Mouse (Mus musculus) forebrain, embryonic 11.5 days (tissue): ENCODE results near the gene Sco1. TPM values are rescaled to one million over a fixed set of nuclear protein-coding genes. Genes with fewer than 3 reads are reported as not detected.

Experiments used
- ATAC-seq: fragments of 200-750 bp; cut with Nextera tagmentation; replicated peaks from 2 replicates; pipeline ENCODE4 v1.8.0; 2017; ENCODE audit warnings: moderate TSS enrichment; ENCODE audit not compliant: low FRiP score
- DNase-seq: peaks from one replicate; pipeline ENCODE4 v3.0.0-alpha.2; 2017; ENCODE audit warnings: low spot score
- H3K27ac ChIP-seq: fragments of 300-500 bp; sonication (generic); 2 replicates; pipeline ENCODE4 v1.5.1; 2014; ENCODE audit warnings: low read depth, low read length
- H3K27me3 ChIP-seq: fragments of 300-500 bp; sonication (generic); 2 replicates; pipeline ENCODE4 v1.6.1; 2014; ENCODE audit warnings: mild to moderate bottlenecking, low read length, mixed read lengths; ENCODE audit not compliant: control insufficient read depth, insufficient read depth
- H3K36me3 ChIP-seq: fragments of 300-500 bp; sonication (generic); 2 replicates; pipeline ENCODE4 v1.6.1; 2014; ENCODE audit warnings: mild to moderate bottlenecking, low read length, moderate library complexity, mixed read lengths; ENCODE audit not compliant: control insufficient read depth, insufficient read depth
- H3K4me1 ChIP-seq: fragments of 300-500 bp; sonication (generic); replicated peaks from 2 replicates; pipeline ENCODE4 v1.6.1; 2014; ENCODE audit warnings: low read length, mixed read lengths; ENCODE audit not compliant: control insufficient read depth, insufficient read depth
- H3K4me2 ChIP-seq: fragments of 300-500 bp; sonication (generic); 2 replicates; pipeline ENCODE4 v1.6.1; 2014; ENCODE audit warnings: low read depth, mild to moderate bottlenecking, low read length, moderate library complexity, mixed read lengths; ENCODE audit not compliant: severe bottlenecking
- H3K4me3 ChIP-seq: fragments of 300-500 bp; sonication (generic); 2 replicates; pipeline ENCODE4 v1.5.1; 2014; ENCODE audit warnings: low read depth, low read length
- H3K9ac ChIP-seq: fragments of 300-500 bp; sonication (generic); 2 replicates; pipeline ENCODE4 v1.6.1; 2014; ENCODE audit warnings: low read length
- H3K9me3 ChIP-seq: fragments of 300-500 bp; sonication (generic); 2 replicates; pipeline ENCODE4 v1.6.1; 2016; ENCODE audit warnings: low read length, mixed read lengths; ENCODE audit not compliant: control insufficient read depth
- WGBS: fragments of 180-500 bp; shearing (Covaris S2); extraction: QIAGEN DNeasy Blood & Tissue Kit; methylation state at CpG from one replicate; pipeline ENCODE4 v1.1.7; 2014; 5-methylcytosine and 5-hydroxymethylcytosine counted together
- microRNA-seq: library from miRNA; unstranded; fragments of <30 nt; microRNA quantifications from one replicate; pipeline ENCODE4, GENCODE M21; 2016; ENCODE audit not compliant: insufficient number of aligned reads
- polyA plus RNA-seq: library from polyadenylated mRNA; unstranded; fragments of >200 nt; fragmentation: Nextera tagmentation; extraction: Ambion mirVana; gene quantifications from 2 replicates; pipeline ENCODE4 v1.2.1, GENCODE M21; 2014

The Sco1 gene
- polyA plus RNA-seq, 1 experiment from 2014 or later: 21.9 TPM

DNA sequence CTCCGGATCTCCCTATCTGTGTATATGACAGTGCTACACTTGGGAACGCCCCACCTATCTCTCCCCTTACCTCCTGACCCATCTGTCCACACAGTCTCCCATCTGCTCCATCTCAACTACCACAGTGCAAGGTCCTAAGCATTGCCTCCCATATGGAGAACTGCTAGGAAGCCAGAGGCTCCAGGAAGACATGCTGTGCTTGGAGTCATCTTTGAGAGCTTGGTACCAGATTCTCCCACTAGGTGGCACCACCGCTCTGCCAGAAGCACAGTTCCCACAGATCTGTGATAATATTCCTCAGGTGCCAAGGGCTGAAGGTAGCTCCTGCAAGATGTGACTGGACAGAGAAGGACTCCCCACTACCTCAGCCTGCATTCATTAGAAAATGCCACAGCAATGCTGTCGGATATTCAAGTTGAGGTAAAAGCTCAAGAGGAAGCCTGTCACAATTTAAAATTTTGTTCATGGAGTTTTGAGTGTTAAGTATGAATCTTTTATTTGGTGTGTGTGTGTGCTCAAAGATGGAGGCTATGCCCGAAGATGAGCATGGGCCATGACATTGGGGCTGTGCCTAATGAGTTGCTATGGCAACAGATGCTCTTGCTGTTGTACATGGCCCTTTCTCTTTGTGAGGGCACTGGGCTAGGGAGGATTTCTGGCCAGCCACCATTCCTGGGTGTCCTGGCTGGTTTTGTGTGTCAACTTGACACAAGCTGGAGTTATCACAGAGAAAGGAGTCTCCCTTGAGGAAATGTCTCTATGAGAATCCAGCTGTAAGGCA is 57.9 kb downstream of the Sco1 start:
- H3K4me1 ChIP-seq: no peaks in the 10 kb centered on the region
- ATAC-seq: no peak

GRCm38 (mm10) chr11:67112019-67112850 is 59.8 kb downstream of the Sco1 start:
- WGBS: 33% methylated on average over 11 of the region's 11 CpGs

More for the DNA sequence above, 57.9 kb downstream of the Sco1 start:
- no peaks in the 10 kb centered on the region for H3K27me3 ChIP-seq
- H3K36me3 ChIP-seq: no peaks in the 10 kb centered on the region
- H3K27ac ChIP-seq: no peak overlapping the region
- no peak overlapping the region for H3K9ac ChIP-seq
- H3K9me3 ChIP-seq: no peaks in the 10 kb centered on the region
- peak; percentile 84 for DNase-seq
- no peak overlapping the region for H3K4me2 ChIP-seq
- 36% methylated on average over 5 of the region's 5 CpGs for WGBS
- H3K4me3 ChIP-seq: no peak overlapping the region

DNA sequence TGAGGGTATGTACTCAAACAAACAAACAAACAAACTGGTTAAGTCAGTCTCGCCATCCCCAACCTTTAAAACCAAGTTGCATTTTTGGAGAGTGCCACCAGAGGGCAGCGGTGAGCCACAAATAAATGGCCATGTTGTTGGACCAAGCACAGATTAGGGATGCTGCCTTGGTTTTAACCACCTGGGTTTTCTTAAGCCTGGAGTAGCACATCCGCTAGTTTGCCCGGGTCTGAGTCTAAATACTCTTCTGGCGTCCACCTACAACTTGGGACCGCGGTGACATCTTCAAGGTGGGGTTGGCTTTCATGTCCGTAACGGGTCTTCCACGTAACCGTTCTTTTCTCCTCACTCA is 60.4 kb downstream of the Sco1 start:
- DNase-seq: peak; percentile 87
- WGBS: 42% methylated on average over 11 of the region's 11 CpGs
- H3K27ac ChIP-seq: no peak overlapping the region
- H3K4me1 ChIP-seq: no peaks in the 10 kb centered on the region
- H3K27me3 ChIP-seq: no peaks in the 10 kb centered on the region
- ATAC-seq: 0 out of 2 replicates have a peak, but pooled peaks have one; percentile 7
- no peak overlapping the region for H3K9ac ChIP-seq
- H3K9me3 ChIP-seq: no peaks in the 10 kb centered on the region
- no peak overlapping the region for H3K4me2 ChIP-seq
- H3K4me3 ChIP-seq: no peak overlapping the region
- H3K36me3 ChIP-seq: no peaks in the 10 kb centered on the region

More at GRCm38 (mm10) chr11:67112019-67112850, 59.8 kb downstream of the Sco1 start:
- H3K9ac ChIP-seq: no peak overlapping the region
- no peaks in the 10 kb centered on the region for H3K9me3 ChIP-seq
- DNase-seq: peak; percentile 82
- no peaks in the 10 kb centered on the region for H3K36me3 ChIP-seq
- no peak overlapping the region for H3K27ac ChIP-seq
- H3K4me2 ChIP-seq: no peak overlapping the region
- H3K27me3 ChIP-seq: no peaks in the 10 kb centered on the region
- no peaks in the 10 kb centered on the region for H3K4me1 ChIP-seq
- H3K4me3 ChIP-seq: no peak overlapping the region
- ATAC-seq: 0 out of 2 replicates have a peak, but pooled peaks have one; percentile 42

GRCm38 (mm10) chr11:67113381-67113780 is 60.9 kb downstream of the Sco1 start:
- WGBS: 92% methylated on average over 6 of the region's 6 CpGs
- Histone ChIP-seq H3K9me3 (no peaks in the 10 kb centered on the region), H3K4me3 (no peak overlapping the region), H3K27me3 (no peaks in the 10 kb centered on the region), H3K36me3 (no peaks in the 10 kb centered on the region), H3K27ac (no peak overlapping the region), H3K9ac (no peak overlapping the region), H3K4me2 (no peak overlapping the region), H3K4me1 (no peaks in the 10 kb centered on the region)
- DNase-seq (no peak), ATAC-seq (no peak)

DNA sequence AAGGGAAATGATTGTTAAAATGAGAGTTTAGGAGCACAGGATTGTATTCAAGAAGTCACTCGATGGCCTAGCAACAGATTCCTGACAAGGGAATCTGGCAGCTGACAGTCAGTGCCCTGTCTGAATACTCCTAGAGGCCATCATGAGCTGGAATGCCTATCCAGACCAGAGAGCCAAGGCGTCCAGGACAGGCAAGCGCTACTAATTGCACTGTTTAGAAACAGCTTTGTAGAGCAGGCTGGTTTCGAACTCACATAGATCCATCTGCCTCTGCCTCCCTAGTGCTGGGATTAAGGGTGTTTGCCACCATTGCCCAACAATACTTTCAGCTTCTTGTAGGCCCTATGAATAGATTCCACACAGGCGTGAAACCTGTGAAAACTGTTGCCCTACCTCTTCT is 61.8 kb downstream of the Sco1 start:
- no peak overlapping the region for H3K27ac ChIP-seq
- no peak overlapping the region for H3K4me2 ChIP-seq
- H3K4me1 ChIP-seq: no peaks in the 10 kb centered on the region
- H3K9ac ChIP-seq: no peak overlapping the region
- DNase-seq: no peak
- no peak overlapping the region for H3K4me3 ChIP-seq
- H3K9me3 ChIP-seq: no peaks in the 10 kb centered on the region
- 93% methylated on average over 5 of the region's 5 CpGs for WGBS
- no peaks in the 10 kb centered on the region for H3K27me3 ChIP-seq
- no peak for ATAC-seq
- H3K36me3 ChIP-seq: no peaks in the 10 kb centered on the region

GRCm38 (mm10) chr11:67114901-67115300 is 62.4 kb downstream of the Sco1 start:
- H3K4me1 ChIP-seq: no peaks in the 10 kb centered on the region
- no peak overlapping the region for H3K4me3 ChIP-seq
- no peaks in the 10 kb centered on the region for H3K27me3 ChIP-seq
- H3K27ac ChIP-seq: no peak overlapping the region
- 92% methylated on average over 12 of the region's 12 CpGs for WGBS
- H3K36me3 ChIP-seq: no peaks in the 10 kb centered on the region
- ATAC-seq (no peak), DNase-seq (no peak)
- H3K4me2 ChIP-seq: no peak overlapping the region
- H3K9me3 ChIP-seq: no peaks in the 10 kb centered on the region
- no peak overlapping the region for H3K9ac ChIP-seq

Small RNAs within 50 kb of the gene (microRNA-seq; reads per million reads assigned to microRNA genes)
- not detected for gene Mir6923

Other genes with a start within 250 kb of the Sco1 start
- gene Pirt, start 140.7 kb upstream of the Sco1 start, polyA plus RNA-seq: 0.31 and 0.43 TPM in 2 replicates
- gene Tmem238l, start 96.0 kb upstream of the Sco1 start, polyA plus RNA-seq: not detected in 2 replicates
- gene Tmem220, start 27.5 kb upstream of the Sco1 start, polyA plus RNA-seq: 0.49 and 1.3 TPM in 2 replicates
- 30.7 and 31.9 TPM in 2 replicates for gene Adprm, start 76 bp upstream of the Sco1 start, polyA plus RNA-seq
- gene Myh3, start 25.6 kb downstream of the Sco1 start, polyA plus RNA-seq: 0.48 and 0.59 TPM in 2 replicates
- not detected in 2 replicates for gene Myh2, start 118.4 kb downstream of the Sco1 start, polyA plus RNA-seq
- gene Myh1, start 147.4 kb downstream of the Sco1 start, polyA plus RNA-seq: not detected in 2 replicates
- not detected in 2 replicates for gene Myh4, start 185.4 kb downstream of the Sco1 start, polyA plus RNA-seq
- gene Myh8, start 224.5 kb downstream of the Sco1 start, polyA plus RNA-seq: not detected in 2 replicates